Comparison of ENCODE assay signal across 27 mouse cellular contexts in genomic region chr1:169840056-169840728, GRCm38 (mm10).
DNase-seq lines count a peak whose midpoint lies in the region; ATAC-seq and TF ChIP-seq lines count a peak whose summit lies in the region.
"Had no signal": no experiment of that assay in that cellular context is flagged by ENCODE, and none has a peak within 500 bp of the region (broad histone marks: within the 10 kb centered on the region; RNA-seq: fewer than 3 reads in every experiment).

No protein-coding gene starts in this region.

- no peaks in the 10 kb centered on the region for H3K27me3 ChIP-seq in heart, embryonic 10.5 days (ENCODE audit: insufficient read depth, poor library complexity, severe bottlenecking)
- H3K27me3 ChIP-seq in C2C12 (ENCODE audit: control insufficient read depth, insufficient read depth, insufficient read length) = no peaks in the 10 kb centered on the region
- H3K27me3 ChIP-seq: embryonic facial prominence, embryonic 12.5 days; embryonic facial prominence, embryonic 15.5 days; forebrain, embryonic 13.5 days; heart, embryonic 12.5 days; heart, embryonic 15.5 days; hindbrain, embryonic 13.5 days; Patski had no signal

- TF ChIP-seq POLR2A in embryonic fibroblast, embryonic 13.5 days (IDR thresholded peaks at IDR 0.05; ENCODE audit: low read depth, low read length) = no peak

- H3K79me3 ChIP-seq in C2C12 (ENCODE audit: low read depth) = no peaks in the 10 kb centered on the region

- no peak overlapping the region for H3K4me3 ChIP-seq in heart, embryonic 10.5 days
- no peak overlapping the region for H3K4me3 ChIP-seq in C2C12 (ENCODE audit: insufficient read depth, poor library complexity, severe bottlenecking)
- no peak overlapping the region for H3K4me3 ChIP-seq in embryonic fibroblast, embryonic 13.5 days (ENCODE audit: insufficient read depth, low read length)
- H3K4me3 ChIP-seq: embryonic facial prominence, embryonic 12.5 days; embryonic facial prominence, embryonic 15.5 days; erythroblast, embryonic 14.5 days; forebrain, embryonic 13.5 days; heart, embryonic 12.5 days; heart, embryonic 15.5 days; hindbrain, embryonic 10.5 days; hindbrain, embryonic 13.5 days had no signal

- no peak overlapping the region for H3ac ChIP-seq in C2C12 (ENCODE audit: control insufficient read depth, insufficient read length, low read depth)

- ATAC-seq in inflammation-experienced regulatory T-cells, adult 6 months = no peak
- ATAC-seq: forebrain, embryonic 13.5 days; hindbrain, embryonic 16.5 days; intestine, embryonic 16.5 days; Patski had no signal

- no peaks in the 10 kb centered on the region for H3K79me2 ChIP-seq in C2C12 (ENCODE audit: control insufficient read depth, insufficient read depth)

- TF ChIP-seq CTCF in C2C12 (IDR thresholded peaks at IDR 0.05; ENCODE audit: control insufficient read depth, insufficient read depth, insufficient read length) = no peak
- no peak for TF ChIP-seq CTCF in embryonic fibroblast, embryonic 13.5 days (IDR thresholded peaks at IDR 0.05; ENCODE audit: borderline replicate concordance, insufficient read depth, low read length)

- no peaks in the 10 kb centered on the region for H3K9me3 ChIP-seq in heart, embryonic 10.5 days
- H3K9me3 ChIP-seq: embryonic facial prominence, embryonic 12.5 days; embryonic facial prominence, embryonic 15.5 days; forebrain, embryonic 13.5 days; heart, embryonic 12.5 days; heart, embryonic 15.5 days; hindbrain, embryonic 10.5 days; hindbrain, embryonic 13.5 days had no signal

- 78% methylated on average over 6 of the region's 6 CpGs for WGBS in heart, embryonic 10.5 days

- no peaks in the 10 kb centered on the region for H3K36me3 ChIP-seq in heart, embryonic 10.5 days
- H3K36me3 ChIP-seq in C2C12 (ENCODE audit: control insufficient read depth, insufficient read depth) = no peaks in the 10 kb centered on the region
- H3K36me3 ChIP-seq: embryonic facial prominence, embryonic 12.5 days; embryonic facial prominence, embryonic 15.5 days; heart, embryonic 12.5 days; heart, embryonic 15.5 days; hindbrain, embryonic 10.5 days; hindbrain, embryonic 13.5 days had no signal

- no peak overlapping the region for H3K27ac ChIP-seq in heart, embryonic 10.5 days
- H3K27ac ChIP-seq in embryonic fibroblast, embryonic 13.5 days (ENCODE audit: insufficient read depth, low read length) = peak overlapping the region; percentile 39; the same call in 1 of the 2 replicates
- H3K27ac ChIP-seq: embryonic facial prominence, embryonic 12.5 days; embryonic facial prominence, embryonic 15.5 days; forebrain, embryonic 13.5 days; heart, embryonic 15.5 days; hindbrain, embryonic 10.5 days; hindbrain, embryonic 13.5 days had no signal

- no peaks in the 10 kb centered on the region for H3K4me1 ChIP-seq in heart, embryonic 10.5 days
- peaks cover 2% of the 10 kb centered on the region; the same call in 1 of the 2 replicates for H3K4me1 ChIP-seq in embryonic fibroblast, embryonic 13.5 days (ENCODE audit: control insufficient read depth, insufficient read depth, low read length)
- H3K4me1 ChIP-seq: embryonic facial prominence, embryonic 12.5 days; embryonic facial prominence, embryonic 15.5 days; forebrain, embryonic 13.5 days; heart, embryonic 12.5 days; heart, embryonic 15.5 days; hindbrain, embryonic 13.5 days had no signal

- peak; percentile 42 for DNase-seq in heart, adult 11 months
- no peak for DNase-seq in heart, embryonic 10.5 days (ENCODE audit: low spot score)
- no peak for DNase-seq in lung, postnatal 4 days
- DNase-seq: adrenal gland, postnatal 10 days; adrenal gland, postnatal 36 days; cerebellum, adult 11 months; cerebellum, adult 2 months; cerebellum, adult 9-11 months; cerebellum, postnatal 25 days; gastrocnemius, postnatal 10 days; gastrocnemius, postnatal 36 days; heart, postnatal 10 days; heart, postnatal 36 days had no signal

TF ChIP-seq in C2C12, 6 proteins besides CTCF, POLR2A, EP300 and RAD21:
- TF ChIP-seq CEBPB (IDR thresholded peaks at IDR 0.05; ENCODE audit: low read depth) = no peak
- TF ChIP-seq MAX (IDR thresholded peaks at IDR 0.05) = no peak
- peak; percentile 50 for TF ChIP-seq FOSL1 (IDR thresholded peaks at IDR 0.05; ENCODE audit: insufficient read depth, low read length, poor library complexity, severe bottlenecking)
- peak; percentile 94 for TF ChIP-seq USF1 (IDR thresholded peaks at IDR 0.05; ENCODE audit: low read depth)
